In genomic region chr19:61151372-61151700, GRCm38 (mm10) we compare ENCODE assay signal across 8 mouse cellular contexts. TPM values are rescaled to one million over a fixed set of nuclear protein-coding genes. Genes with fewer than 3 reads are reported as not detected.
A peak's percentile ranks its signal among the peaks of the same experiment; 100 is the strongest.
DNase-seq lines count a peak whose midpoint lies in the region; ATAC-seq and TF ChIP-seq lines count a peak whose summit lies in the region.

No protein-coding gene starts in this region.

- H3K4me1 ChIP-seq in hindbrain, postnatal 0 days (ENCODE audit: insufficient read depth, low read length): no peaks in the 10 kb centered on the region
- H3K4me1 ChIP-seq in liver, embryonic 11.5 days (replicated peaks; ENCODE audit: control insufficient read depth, insufficient read depth, low read length): no peaks in the 10 kb centered on the region

- intact Hi-C loops in left cerebral cortex, postnatal 10 days (cut with DNase I): no loop called here

- H3K4me2 ChIP-seq in hindbrain, postnatal 0 days (ENCODE audit: low read depth, low read length): peak overlapping the region; percentile 67
- H3K4me2 ChIP-seq in liver, embryonic 11.5 days: peak overlapping the region; percentile 71

- peak; percentile 42 for DNase-seq in retina, postnatal 1 day
- no peak for DNase-seq in retina, embryonic 14.5 days (ENCODE audit: low spot score)
- peak; percentile 37 for DNase-seq in embryo, embryonic 9.5 days (ENCODE audit: extremely low spot score)
- DNase-seq in hindbrain, postnatal 0 days (ENCODE audit: low spot score): peak; percentile 4
- no peak for DNase-seq in liver, embryonic 11.5 days (ENCODE audit: low spot score)
- DNase-seq in naive thymus-derived CD4-positive, alpha-beta T cell, adult 2 months (ENCODE audit: low read depth): peak; percentile 45
- DNase-seq in left cerebral cortex, postnatal 10 days (ENCODE audit: extremely low spot score in 1 of 2, low spot score in 2 of 2): no peak
- DNase-seq in adipocyte (ENCODE audit: low spot score): no peak

- H3K27me3 ChIP-seq in hindbrain, postnatal 0 days (ENCODE audit: insufficient read depth, low read length): no peaks in the 10 kb centered on the region
- H3K27me3 ChIP-seq in liver, embryonic 11.5 days (replicated peaks; ENCODE audit: control insufficient read depth, insufficient read depth, low read length): no peaks in the 10 kb centered on the region

- H3K9ac ChIP-seq in hindbrain, postnatal 0 days (replicated peaks; ENCODE audit: low read length): peak overlapping the region; percentile 18; the same call in 1 of the 2 replicates
- H3K9ac ChIP-seq in liver, embryonic 11.5 days (ENCODE audit: low read depth, low read length): peak overlapping the region; percentile 57

- peak overlapping the region; percentile 40 for H3K4me3 ChIP-seq in hindbrain, postnatal 0 days (ENCODE audit: low read length)
- H3K4me3 ChIP-seq in liver, embryonic 11.5 days (ENCODE audit: low read depth, low read length): peak overlapping the region; percentile 50

- 11% methylated on average over 8 of the region's 8 CpGs for WGBS in hindbrain, postnatal 0 days
- WGBS in liver, embryonic 11.5 days: 9% methylated on average over 8 of the region's 8 CpGs

- TF ChIP-seq CTCF in hindbrain, postnatal 0 days (IDR thresholded peaks at IDR 0.05; ENCODE audit: low read depth): no peak

- no peaks in the 10 kb centered on the region for H3K36me3 ChIP-seq in hindbrain, postnatal 0 days (ENCODE audit: insufficient read depth, low read length)
- no peaks in the 10 kb centered on the region for H3K36me3 ChIP-seq in liver, embryonic 11.5 days (ENCODE audit: control insufficient read depth, insufficient read depth, low read length)

- peak; percentile 24; the same call in 1 of the 2 replicates for ATAC-seq in hindbrain, postnatal 0 days
- ATAC-seq in liver, embryonic 11.5 days (replicated peaks; ENCODE audit: low FRiP score): peak; percentile 91

- no peaks in the 10 kb centered on the region for H3K9me3 ChIP-seq in hindbrain, postnatal 0 days (ENCODE audit: low read length)
- H3K9me3 ChIP-seq in liver, embryonic 11.5 days (ENCODE audit: control insufficient read depth, low read length): no peaks in the 10 kb centered on the region

- H3K27ac ChIP-seq in hindbrain, postnatal 0 days: no peak overlapping the region
- H3K27ac ChIP-seq in liver, embryonic 11.5 days (ENCODE audit: low read depth, low read length): no peak overlapping the region

RNA-seq across cellular contexts. Expression of gene Zfp950, which starts 10.7 kb away (rescaled TPM):
- total RNA-seq in hindbrain, postnatal 0 days (2014; rRNA removed): 12.0 and 12.4 TPM in 2 replicates
- polyA plus RNA-seq in hindbrain, postnatal 0 days (2015; fragmentation: Nextera tagmentation; extraction: Ambion mirVana): 38.1 and 46.7 TPM in 2 replicates
- polyA plus RNA-seq in liver, embryonic 11.5 days (2014; fragmentation: Nextera tagmentation; extraction: Ambion mirVana): 22.9 and 26.4 TPM in 2 replicates
- total RNA-seq in left cerebral cortex, postnatal 10 days (2021): 10 to 100 TPM; 32.4 to 35.3 TPM

RNA-seq across cellular contexts. Expression of gene Gm7102, which starts 24.8 kb away (rescaled TPM):
- 0.22 and 1.0 TPM in 2 replicates for total RNA-seq in hindbrain, postnatal 0 days (2014; rRNA removed)
- polyA plus RNA-seq in hindbrain, postnatal 0 days (2015; fragmentation: Nextera tagmentation; extraction: Ambion mirVana): 0.19 TPM in 1 of 2 replicates, not detected in the other
- not detected in 2 replicates for polyA plus RNA-seq in liver, embryonic 11.5 days (2014; fragmentation: Nextera tagmentation; extraction: Ambion mirVana)
- total RNA-seq in left cerebral cortex, postnatal 10 days (2021): under 1 TPM; 0.26 to 0.75 TPM

RNA-seq across cellular contexts. Expression of gene Gm6020, which starts 32.4 kb away (rescaled TPM):
- total RNA-seq in hindbrain, postnatal 0 days (2014; rRNA removed): not detected in 2 replicates
- polyA plus RNA-seq in hindbrain, postnatal 0 days (2015; fragmentation: Nextera tagmentation; extraction: Ambion mirVana): not detected in 2 replicates
- polyA plus RNA-seq in liver, embryonic 11.5 days (2014; fragmentation: Nextera tagmentation; extraction: Ambion mirVana): not detected in 2 replicates
- total RNA-seq in left cerebral cortex, postnatal 10 days (2021): not detected

Comparison
In these comparisons a context has a peak if more than half of its experiments do, and no peak if none do; other contexts are left out.
1. DNase-seq: peak in retina, postnatal 1 day (single experiment), embryo, embryonic 9.5 days (single experiment), hindbrain, postnatal 0 days (single experiment) and naive thymus-derived CD4-positive, alpha-beta T cell, adult 2 months (single experiment); none in retina, embryonic 14.5 days (single experiment), liver, embryonic 11.5 days (single experiment), left cerebral cortex, postnatal 10 days (0 of 2) and adipocyte (single experiment).